Mouse (Mus musculus): ENCODE measurements around the gene Cspg4. TPM values are rescaled to one million over a fixed set of nuclear protein-coding genes. Genes with fewer than 3 reads are reported as not detected.
A peak's percentile ranks its signal among the peaks of the same experiment; 100 is the strongest.

Cspg4 gene
- polyA plus RNA-seq, 1 experiment from 2014 or later: 3.1 TPM

DNA sequence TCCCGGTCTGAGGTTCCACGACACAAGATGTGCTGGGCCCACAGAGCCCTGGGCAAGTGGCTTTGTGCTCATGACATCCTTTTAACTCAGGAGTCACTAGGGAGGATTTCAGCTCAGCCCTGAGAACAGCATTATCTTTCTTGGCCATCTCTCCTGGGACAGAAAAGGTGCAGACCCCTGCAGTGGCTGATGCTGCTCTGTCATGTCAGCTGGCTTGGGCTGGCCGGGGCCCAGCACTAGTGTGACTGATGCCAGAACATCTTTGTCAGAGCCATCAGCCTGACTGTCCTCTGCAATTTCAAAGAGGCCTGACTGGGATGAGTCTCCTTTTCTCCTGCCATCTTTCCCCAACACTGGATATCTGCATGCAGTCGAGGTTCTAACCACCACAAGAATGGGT is 17.4 kb downstream of the Cspg4 start:
- no peak for ATAC-seq
- H3K27me3 ChIP-seq: no peaks in the 10 kb centered on the region
- no peaks in the 10 kb centered on the region for H3K4me1 ChIP-seq
- no peak overlapping the region for H3K9ac ChIP-seq
- H3K9me3 ChIP-seq (replicated peaks): no peaks in the 10 kb centered on the region
- H3K4me3 ChIP-seq: no peak overlapping the region
- H3K4me2 ChIP-seq: no peak overlapping the region
- H3K27ac ChIP-seq: no peak overlapping the region
- WGBS: 76% methylated on average over 4 of the region's 4 CpGs
- H3K36me3 ChIP-seq (ENCODE audit: poor library complexity, severe bottlenecking): no peaks in the 10 kb centered on the region

DNA sequence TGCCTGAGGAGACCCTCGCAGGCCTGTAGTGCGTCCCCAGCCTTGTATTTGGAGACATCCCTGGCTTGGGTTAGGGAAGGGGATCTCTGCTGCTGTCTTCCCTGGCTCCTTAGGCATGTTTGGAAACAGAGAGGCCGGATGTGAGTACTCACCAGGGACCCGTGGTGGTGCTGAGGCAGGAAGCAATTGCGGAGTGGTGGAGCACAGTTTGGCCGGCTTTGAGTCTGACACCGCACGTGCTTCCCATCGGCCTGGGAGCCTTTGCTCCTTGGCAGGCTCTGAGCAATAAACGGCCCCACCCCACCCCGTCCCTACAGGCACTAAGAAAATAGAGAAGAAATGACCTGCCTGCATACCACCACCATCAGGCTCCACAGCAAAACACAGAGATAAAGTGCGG is 18.0 kb downstream of the Cspg4 start:
- no peaks in the 10 kb centered on the region for H3K4me1 ChIP-seq
- WGBS: 85% methylated on average over 12 of the region's 12 CpGs
- ATAC-seq: no peak
- H3K4me2 ChIP-seq: no peak overlapping the region
- no peak overlapping the region for H3K27ac ChIP-seq
- H3K36me3 ChIP-seq (ENCODE audit: poor library complexity, severe bottlenecking): no peaks in the 10 kb centered on the region
- no peaks in the 10 kb centered on the region for H3K9me3 ChIP-seq (replicated peaks)
- no peak overlapping the region for H3K4me3 ChIP-seq
- no peak overlapping the region for H3K9ac ChIP-seq
- no peaks in the 10 kb centered on the region for H3K27me3 ChIP-seq

DNA sequence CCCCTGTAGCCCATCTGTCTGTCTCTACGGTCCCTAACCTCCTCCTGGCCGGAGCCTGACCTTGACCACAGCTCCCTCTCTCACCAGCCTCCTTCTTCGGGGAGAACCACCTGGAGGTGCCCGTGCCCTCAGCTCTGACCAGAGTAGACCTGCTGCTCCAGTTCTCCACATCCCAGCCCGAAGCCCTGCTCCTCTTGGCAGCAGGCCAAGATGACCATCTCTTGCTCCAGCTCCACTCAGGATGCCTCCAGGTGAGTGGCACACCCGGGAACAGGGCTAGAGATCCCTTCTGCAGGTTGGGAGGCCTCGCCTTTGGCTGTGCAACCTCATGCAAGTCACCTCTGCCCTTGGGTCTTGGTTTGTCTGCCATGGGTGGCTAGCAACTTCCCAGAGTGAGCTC is 18.6 kb downstream of the Cspg4 start:
- H3K9me3 ChIP-seq (replicated peaks): no peaks in the 10 kb centered on the region
- no peak overlapping the region for H3K4me3 ChIP-seq
- no peaks in the 10 kb centered on the region for H3K27me3 ChIP-seq
- WGBS: 82% methylated on average over 7 of the region's 7 CpGs
- no peaks in the 10 kb centered on the region for H3K36me3 ChIP-seq (ENCODE audit: poor library complexity, severe bottlenecking)
- no peak overlapping the region for H3K4me2 ChIP-seq
- no peak for ATAC-seq
- H3K4me1 ChIP-seq: no peaks in the 10 kb centered on the region
- H3K9ac ChIP-seq: no peak overlapping the region
- H3K27ac ChIP-seq: no peak overlapping the region

DNA sequence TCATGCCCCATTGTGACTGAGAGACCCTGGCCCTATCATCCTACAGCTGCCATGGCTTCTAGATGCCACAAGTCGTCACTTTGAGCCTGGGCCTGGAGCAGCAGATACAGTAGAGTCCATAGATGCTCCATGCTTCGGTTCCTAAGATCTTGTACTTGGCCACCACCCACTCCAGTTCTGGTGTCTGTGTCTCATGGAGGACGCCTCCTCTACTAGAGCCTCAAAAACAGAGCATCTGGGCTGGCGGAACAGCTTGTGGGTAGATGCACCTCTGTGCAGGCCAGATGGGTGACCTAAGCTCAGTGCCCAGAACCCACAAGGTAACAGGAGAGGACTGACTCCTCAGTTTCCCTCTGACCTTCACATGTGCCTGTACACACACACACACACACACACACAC is 19.5 kb downstream of the Cspg4 start:
- Histone ChIP-seq H3K4me2 (no peak overlapping the region), H3K9me3 (replicated peaks) (no peaks in the 10 kb centered on the region), H3K27me3 (no peaks in the 10 kb centered on the region), H3K27ac (no peak overlapping the region), H3K4me1 (no peaks in the 10 kb centered on the region), H3K9ac (no peak overlapping the region), H3K36me3 (ENCODE audit: poor library complexity, severe bottlenecking) (no peaks in the 10 kb centered on the region), H3K4me3 (no peak overlapping the region)
- no peak for ATAC-seq
- WGBS: 87% methylated on average over 4 of the region's 4 CpGs

DNA sequence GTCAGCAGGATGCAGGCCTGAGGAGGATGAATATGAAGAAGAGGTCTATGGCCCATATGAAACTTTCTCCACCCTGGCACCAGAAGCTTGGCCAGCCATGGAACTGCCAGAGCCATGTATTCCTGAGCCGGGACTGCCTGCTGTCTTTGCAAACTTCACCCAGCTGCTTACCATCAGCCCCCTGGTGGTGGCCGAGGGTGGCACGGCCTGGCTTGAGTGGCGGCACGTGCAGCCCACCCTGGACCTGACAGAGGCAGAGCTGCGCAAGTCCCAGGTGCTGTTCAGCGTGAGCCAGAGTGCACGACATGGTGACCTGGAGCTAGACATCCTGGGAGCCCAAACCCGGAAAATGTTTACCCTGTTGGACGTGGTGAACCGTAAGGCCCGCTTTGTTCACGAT is 21.3 kb downstream of the Cspg4 start:
- Histone ChIP-seq H3K4me1 (peaks cover 4% of the 10 kb centered on the region; the same call in 1 of the 2 replicates), H3K36me3 (ENCODE audit: poor library complexity, severe bottlenecking) (no peaks in the 10 kb centered on the region), H3K4me3 (no peak overlapping the region), H3K9ac (no peak overlapping the region), H3K9me3 (replicated peaks) (no peaks in the 10 kb centered on the region), H3K27ac (no peak overlapping the region), H3K4me2 (no peak overlapping the region), H3K27me3 (peaks cover 10% of the 10 kb centered on the region)
- no peak for ATAC-seq
- 62% methylated on average over 13 of the region's 13 CpGs for WGBS

DNA sequence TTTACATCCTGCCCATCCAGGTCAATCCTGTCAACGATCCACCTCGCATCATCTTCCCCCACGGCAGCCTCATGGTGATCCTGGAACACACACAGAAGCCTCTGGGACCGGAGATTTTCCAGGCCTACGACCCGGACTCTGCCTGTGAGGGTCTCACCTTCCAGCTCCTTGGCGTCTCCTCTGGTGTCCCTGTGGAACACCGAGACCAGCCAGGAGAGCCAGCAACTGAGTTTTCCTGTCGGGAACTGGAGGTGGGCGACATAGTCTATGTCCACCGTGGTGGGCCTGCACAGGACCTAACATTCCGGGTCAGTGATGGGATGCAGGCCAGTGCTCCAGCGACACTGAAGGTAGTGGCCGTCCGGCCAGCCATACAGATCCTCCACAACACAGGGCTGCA is 21.8 kb downstream of the Cspg4 start:
- no peak for ATAC-seq
- H3K4me1 ChIP-seq: peaks cover 6% of the 10 kb centered on the region; the same call in 1 of the 2 replicates
- 86% methylated on average over 15 of the region's 15 CpGs for WGBS
- no peak overlapping the region for H3K9ac ChIP-seq
- H3K36me3 ChIP-seq (ENCODE audit: poor library complexity, severe bottlenecking): no peaks in the 10 kb centered on the region
- no peak overlapping the region for H3K4me2 ChIP-seq
- no peak overlapping the region for H3K27ac ChIP-seq
- H3K27me3 ChIP-seq: peaks cover 10% of the 10 kb centered on the region
- H3K4me3 ChIP-seq: no peak overlapping the region
- no peaks in the 10 kb centered on the region for H3K9me3 ChIP-seq (replicated peaks)

DNA sequence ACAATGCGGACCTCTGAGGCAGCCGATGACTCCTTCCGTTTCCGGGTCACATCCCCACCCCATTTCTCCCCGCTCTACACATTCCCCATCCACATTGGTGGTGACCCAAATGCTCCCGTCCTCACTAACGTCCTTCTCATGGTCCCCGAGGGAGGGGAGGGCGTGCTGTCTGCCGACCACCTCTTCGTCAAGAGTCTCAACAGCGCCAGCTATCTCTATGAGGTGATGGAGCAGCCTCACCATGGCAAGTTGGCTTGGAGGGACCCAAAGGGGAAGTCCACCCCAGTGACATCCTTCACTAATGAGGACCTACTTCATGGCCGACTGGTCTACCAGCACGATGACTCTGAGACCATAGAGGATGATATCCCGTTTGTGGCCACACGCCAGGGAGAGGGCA is 22.7 kb downstream of the Cspg4 start:
- no peak for ATAC-seq
- H3K4me1 ChIP-seq: peaks cover 7% of the 10 kb centered on the region; the same call in 1 of the 2 replicates
- H3K9me3 ChIP-seq (replicated peaks): no peaks in the 10 kb centered on the region
- peaks cover 13% of the 10 kb centered on the region for H3K27me3 ChIP-seq
- H3K27ac ChIP-seq: no peak overlapping the region
- WGBS: 93% methylated on average over 16 of the region's 16 CpGs
- H3K36me3 ChIP-seq (ENCODE audit: poor library complexity, severe bottlenecking): no peaks in the 10 kb centered on the region
- H3K9ac ChIP-seq: no peak overlapping the region
- no peak overlapping the region for H3K4me3 ChIP-seq
- no peak overlapping the region for H3K4me2 ChIP-seq

DNA sequence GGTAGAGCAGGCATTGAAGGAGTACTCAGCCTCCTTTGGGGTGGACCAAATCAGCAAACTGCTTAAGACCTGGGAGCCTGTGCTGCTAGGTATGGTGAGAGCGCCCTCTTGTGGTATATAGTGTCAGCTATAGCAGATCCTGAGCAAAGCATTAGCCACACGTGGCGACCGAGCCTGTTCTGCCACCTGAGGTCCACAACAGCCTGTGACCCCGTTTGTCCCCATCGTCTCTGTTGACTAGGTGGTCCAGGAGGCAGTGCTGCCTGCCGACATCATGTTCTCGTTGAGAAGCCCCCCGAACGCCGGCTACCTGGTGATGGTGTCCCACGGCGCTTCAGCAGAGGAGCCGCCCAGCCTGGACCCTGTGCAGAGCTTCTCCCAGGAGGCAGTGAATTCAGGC is 25.0 kb downstream of the Cspg4 start:
- peaks cover 15% of the 10 kb centered on the region for H3K4me1 ChIP-seq
- peak overlapping the region; percentile 57 for H3K9ac ChIP-seq
- no peaks in the 10 kb centered on the region for H3K9me3 ChIP-seq (replicated peaks)
- ATAC-seq: peak; percentile 80
- WGBS: 5% methylated on average over 14 of the region's 14 CpGs
- peak overlapping the region; percentile 27 for H3K4me3 ChIP-seq
- H3K27me3 ChIP-seq: peaks cover 13% of the 10 kb centered on the region
- no peak overlapping the region for H3K27ac ChIP-seq
- H3K4me2 ChIP-seq: peak overlapping the region; percentile 59
- no peaks in the 10 kb centered on the region for H3K36me3 ChIP-seq (ENCODE audit: poor library complexity, severe bottlenecking)

DNA sequence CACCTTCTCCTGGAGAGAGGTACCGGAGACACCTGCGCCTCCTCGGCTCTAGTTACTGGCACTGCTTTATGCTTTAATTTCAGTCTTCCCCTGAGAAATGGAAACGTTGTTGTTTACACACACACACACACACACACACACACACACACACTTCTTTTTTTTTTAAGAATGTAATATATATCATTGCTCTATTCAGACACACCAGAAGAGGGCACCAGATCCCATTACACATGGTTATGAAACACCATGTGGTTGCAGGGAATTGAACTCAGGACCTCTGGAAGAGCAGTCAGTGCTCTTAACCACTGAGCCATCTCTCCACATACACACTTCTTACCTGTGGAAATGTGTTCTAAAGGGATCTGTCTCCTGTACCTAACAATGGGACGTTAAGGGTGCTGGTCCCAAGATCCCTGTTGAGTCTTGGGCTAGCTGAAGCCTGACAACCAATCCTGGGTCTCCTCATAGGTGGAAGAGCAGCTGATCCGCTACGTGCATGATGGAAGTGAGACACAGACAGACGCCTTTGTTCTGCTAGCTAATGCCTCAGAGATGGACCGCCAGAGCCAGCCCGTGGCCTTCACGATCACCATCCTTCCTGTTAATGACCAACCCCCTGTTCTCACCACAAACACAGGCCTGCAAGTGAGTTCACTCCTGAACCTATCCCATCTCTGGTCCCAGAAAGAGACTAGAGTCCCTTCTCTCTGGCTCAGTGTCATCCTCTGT is 25.9 kb downstream of the Cspg4 start:
- WGBS: 73% methylated on average over 11 of the region's 11 CpGs
- Histone ChIP-seq H3K4me2 (peak overlapping the region; percentile 59; the same call in 1 of the 2 replicates), H3K27me3 (peaks cover 13% of the 10 kb centered on the region), H3K27ac (no peak overlapping the region), H3K4me3 (no peak overlapping the region), H3K9ac (no peak overlapping the region), H3K36me3 (ENCODE audit: poor library complexity, severe bottlenecking) (no peaks in the 10 kb centered on the region), H3K4me1 (peaks cover 15% of the 10 kb centered on the region), H3K9me3 (replicated peaks) (no peaks in the 10 kb centered on the region)
- no peak for ATAC-seq

DNA sequence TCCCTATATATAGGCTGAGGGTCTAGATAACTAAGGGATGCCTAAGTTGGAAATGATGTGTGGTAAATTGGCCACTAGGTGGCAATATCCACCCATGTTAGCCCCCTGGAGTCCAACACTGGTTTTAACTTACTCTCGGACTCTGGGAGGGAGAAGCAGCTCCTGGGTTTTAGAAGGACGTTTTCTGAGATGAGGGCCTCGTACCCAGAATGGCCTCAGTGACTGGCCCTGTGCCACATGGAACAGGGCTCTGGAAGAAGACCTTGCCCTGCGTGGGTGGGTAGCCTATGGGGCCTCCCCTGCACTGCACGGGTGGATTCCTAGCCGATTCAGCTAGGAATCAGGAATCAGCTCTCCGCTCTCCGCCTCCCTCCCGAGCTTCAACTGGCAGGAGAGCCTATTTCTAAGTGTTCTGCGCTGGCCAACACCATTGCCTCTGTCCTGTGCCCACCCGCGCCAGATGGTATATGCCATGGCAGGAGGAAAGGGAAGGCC is 26.7 kb downstream of the Cspg4 start:
- Histone ChIP-seq H3K36me3 (ENCODE audit: poor library complexity, severe bottlenecking) (no peaks in the 10 kb centered on the region), H3K9me3 (replicated peaks) (no peaks in the 10 kb centered on the region), H3K4me2 (peak overlapping the region; percentile 43), H3K27me3 (peaks cover 13% of the 10 kb centered on the region), H3K4me1 (peaks cover 15% of the 10 kb centered on the region), H3K9ac (no peak overlapping the region), H3K4me3 (no peak overlapping the region), H3K27ac (no peak overlapping the region)
- peak; percentile 78 for ATAC-seq
- 31% methylated on average over 12 of the region's 12 CpGs for WGBS

DNA sequence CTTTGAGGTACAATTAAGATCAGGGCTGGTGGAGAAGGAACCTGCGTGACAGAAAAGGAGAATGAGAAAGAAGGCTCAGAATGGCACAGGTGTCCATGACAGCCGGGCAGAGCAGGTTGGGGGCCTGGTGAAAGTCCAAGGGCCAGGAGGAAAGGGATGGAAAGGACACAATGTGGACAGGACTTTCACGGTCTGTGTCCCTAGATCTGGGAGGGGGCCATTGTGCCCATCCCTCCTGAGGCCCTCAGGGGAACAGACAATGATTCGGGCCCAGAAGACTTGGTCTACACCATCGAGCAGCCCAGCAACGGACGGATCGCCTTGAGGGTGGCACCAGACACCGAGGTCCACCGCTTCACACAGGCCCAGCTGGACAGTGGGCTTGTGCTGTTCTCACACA is 27.3 kb downstream of the Cspg4 start:
- no peak for ATAC-seq
- Histone ChIP-seq H3K9ac (no peak overlapping the region), H3K4me1 (peaks cover 15% of the 10 kb centered on the region), H3K9me3 (replicated peaks) (no peaks in the 10 kb centered on the region), H3K27me3 (peaks cover 13% of the 10 kb centered on the region), H3K36me3 (ENCODE audit: poor library complexity, severe bottlenecking) (no peaks in the 10 kb centered on the region), H3K27ac (no peak overlapping the region), H3K4me2 (no peak overlapping the region), H3K4me3 (no peak overlapping the region)
- 83% methylated on average over 10 of the region's 10 CpGs for WGBS

DNA sequence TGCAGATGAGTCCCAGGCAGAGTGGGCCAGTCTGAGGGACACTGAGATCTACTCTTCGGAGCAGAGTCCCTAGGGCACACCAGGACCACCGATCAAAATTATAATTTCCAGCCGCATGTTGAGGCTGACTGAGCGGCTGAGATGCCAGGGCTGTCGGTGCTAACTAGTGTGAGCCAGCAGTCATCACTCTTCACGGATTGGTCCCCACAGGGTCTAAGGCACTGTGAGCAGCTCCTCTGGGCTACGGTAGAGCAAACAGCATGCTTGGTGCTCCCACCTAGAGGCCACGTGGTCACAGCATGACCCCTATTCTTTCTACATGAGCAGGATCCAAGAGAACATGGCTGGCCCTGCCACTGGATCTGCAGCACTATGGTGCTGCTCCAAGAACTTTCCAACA is 28.5 kb downstream of the Cspg4 start:
- Histone ChIP-seq H3K9me3 (replicated peaks) (no peaks in the 10 kb centered on the region), H3K27ac (no peak overlapping the region), H3K9ac (peak overlapping the region; percentile 21; the same call in 1 of the 2 replicates), H3K4me1 (peaks cover 15% of the 10 kb centered on the region), H3K4me3 (no peak overlapping the region), H3K4me2 (no peak overlapping the region), H3K27me3 (peaks cover 13% of the 10 kb centered on the region), H3K36me3 (ENCODE audit: poor library complexity, severe bottlenecking) (no peaks in the 10 kb centered on the region)
- ATAC-seq: no peak
- WGBS: 68% methylated on average over 8 of the region's 8 CpGs

DNA sequence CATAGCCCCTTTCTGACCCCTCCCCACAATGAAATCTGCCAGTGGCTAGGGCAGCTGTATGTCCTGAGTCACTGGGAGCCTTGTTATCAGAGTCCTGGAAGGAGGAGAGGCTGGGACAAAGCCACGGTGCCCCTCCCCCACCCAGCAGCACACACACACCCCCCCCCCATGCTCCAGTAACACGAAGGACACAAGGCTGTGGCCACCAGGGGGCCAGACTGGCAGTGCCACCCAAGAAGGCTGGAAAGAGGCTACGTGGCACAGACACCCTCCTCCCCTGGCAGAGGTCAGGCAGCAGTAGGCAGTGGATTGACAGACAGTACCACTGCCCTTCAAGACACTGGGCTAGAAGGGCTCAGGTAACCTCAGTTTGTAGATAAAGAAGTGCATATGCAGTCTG is 29.2 kb downstream of the Cspg4 start:
- no peaks in the 10 kb centered on the region for H3K36me3 ChIP-seq (ENCODE audit: poor library complexity, severe bottlenecking)
- H3K4me1 ChIP-seq: peaks cover 15% of the 10 kb centered on the region
- H3K27me3 ChIP-seq: peaks cover 13% of the 10 kb centered on the region
- no peak overlapping the region for H3K27ac ChIP-seq
- WGBS: 12% methylated on average over 3 of the region's 3 CpGs
- H3K4me2 ChIP-seq: no peak overlapping the region
- no peak for ATAC-seq
- H3K9ac ChIP-seq: 0 out of 2 replicates have a peak overlapping the region, but pooled peaks have one; percentile 21
- H3K4me3 ChIP-seq: no peak overlapping the region
- no peaks in the 10 kb centered on the region for H3K9me3 ChIP-seq (replicated peaks)
